Mouse (Mus musculus): ENCODE measurements at regions not wholly inside any gene's neighbourhood (a gene's known extent, or its start where the extent isn't known, plus 50 kb on each side); places are given as distances from the start of the nearest gene placed in this dataset.

- peak; percentile 7 for DNase-seq
These were observed 50.1 kb upstream of the Herpud2 start for GRCm38 (mm10) chr9:25201671-25202070.
